Mouse (Mus musculus): ENCODE measurements at regions not wholly inside any gene's neighbourhood (a gene's known extent, or its start where the extent isn't known, plus 50 kb on each side); places are given as distances from the start of the nearest gene placed in this dataset.

- no peak for DNase-seq (ENCODE audit: low spot score in 2 of 2)
Observed at GRCm38 (mm10) chr16:95773151-95773550, 71.3 kb downstream of the Ets2 start.

Data from urinary bladder, postnatal 36 days (tissue).